Mouse (Mus musculus) thymus, postnatal 10 days (tissue): ENCODE data around the gene Vmn2r53.
"Not testable (repeated sequence)": the region's sequence is repeated elsewhere in the genome, so short reads cannot be mapped to it uniquely, and the experiment has no call there.

ENCODE experiments used
- DNase-seq, 2 experiments: peaks; one replicate each; pipeline ENCODE4 v3.0.0; 2021; ENCODE audit warnings: low spot score in 2 of 2

The Vmn2r53 gene

GRCm38 (mm10) chr7:12608688-12609087, at the start of gene Vmn2r53:
TSS of gene Vmn2r53 (minus strand) at chr7:12608788.
- DNase-seq = no peak

DNA sequence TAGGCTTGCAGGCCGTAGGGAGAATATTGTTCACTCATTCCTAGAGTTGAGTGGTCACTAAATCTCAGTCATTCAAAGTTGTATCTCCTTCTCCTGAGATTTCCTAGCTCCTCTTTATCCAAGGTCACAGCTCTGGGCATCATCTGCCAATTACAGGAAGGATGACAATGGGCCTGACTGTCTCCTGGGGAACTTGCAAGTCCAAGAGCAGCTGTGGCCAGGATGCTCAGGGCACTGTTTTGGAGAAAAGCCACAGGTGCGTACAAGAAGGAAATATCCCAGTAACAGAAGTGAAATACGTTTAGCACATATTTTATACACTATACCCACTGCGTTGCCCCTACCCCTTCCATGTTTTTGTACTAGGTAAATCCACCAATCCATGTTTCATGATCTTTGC, 31.6 kb upstream of the Vmn2r53 start, which contains the start of gene Vmn2r54:
TSS of gene Vmn2r54 (minus strand) at position 101 of the 400 bp plus-strand sequence.
- DNase-seq = not testable (repeated sequence)
